Mouse (Mus musculus) embryonic facial prominence, embryonic 13.5 days (tissue): Measurements from ENCODE around the gene Ap5z1. TPM values are rescaled to one million over a fixed set of nuclear protein-coding genes. Genes with fewer than 3 reads are reported as not detected.

ENCODE experiments used
- ATAC-seq: fragments of 200-750 bp; cut with Nextera tagmentation; 2 replicates; pipeline ENCODE4 v1.8.0; 2017; ENCODE audit warnings: low read depth; ENCODE audit not compliant: insufficient number of reproducible peaks, insufficient read depth, low FRiP score, low TSS enrichment
- H3K27ac ChIP-seq: fragments of 300-500 bp; sonication (generic); 2 replicates; pipeline ENCODE4 v1.5.1; 2015; ENCODE audit warnings: moderate library complexity, mild to moderate bottlenecking, inconsistent platforms
- H3K27me3 ChIP-seq: fragments of 300-500 bp; sonication (generic); 2 replicates; pipeline ENCODE4 v1.6.1; 2015; ENCODE audit warnings: mild to moderate bottlenecking, inconsistent platforms
- H3K36me3 ChIP-seq: fragments of 300-500 bp; sonication (generic); 2 replicates; pipeline ENCODE4 v1.6.1; 2015; ENCODE audit warnings: mild to moderate bottlenecking, inconsistent platforms
- H3K4me1 ChIP-seq: fragments of 300-500 bp; sonication (generic); 2 replicates; pipeline ENCODE4 v1.6.1; 2015; ENCODE audit warnings: inconsistent platforms
- H3K4me2 ChIP-seq: fragments of 300-500 bp; sonication (generic); 2 replicates; pipeline ENCODE4 v1.6.1; 2015; ENCODE audit warnings: moderate library complexity, mild to moderate bottlenecking, inconsistent platforms
- H3K4me3 ChIP-seq: fragments of 300-500 bp; sonication (generic); 2 replicates; pipeline ENCODE4 v1.5.1; 2015; ENCODE audit warnings: mild to moderate bottlenecking, inconsistent platforms
- H3K9ac ChIP-seq: fragments of 300-500 bp; sonication (generic); 2 replicates; pipeline ENCODE4 v1.6.1; 2015; ENCODE audit warnings: mild to moderate bottlenecking, inconsistent platforms
- H3K9me3 ChIP-seq: fragments of 300-500 bp; sonication (generic); 2 replicates; pipeline ENCODE4 v1.6.1; 2016; ENCODE audit warnings: inconsistent platforms
- WGBS: fragments of 180-500 bp; shearing (Covaris S2); methylation state at CpG from one replicate; pipeline ENCODE4 v1.1.7; 2015; ENCODE audit warnings: mixed read lengths; 5-methylcytosine and 5-hydroxymethylcytosine counted together
- polyA plus RNA-seq: library from polyadenylated mRNA; unstranded; fragments of >200 nt; fragmentation: Nextera tagmentation; extraction: Ambion mirVana; gene quantifications from 2 replicates; pipeline ENCODE4 v1.2.1, GENCODE M21; 2015

Gene Ap5z1
- polyA plus RNA-seq, 1 experiment from 2014 or later, result 9.7 TPM

GRCm38 (mm10) chr5:142477346-142477745 is 13.6 kb downstream of the Ap5z1 start:
- H3K36me3 ChIP-seq, result peaks cover 6% of the 10 kb centered on the region; the same call in 1 of the 2 replicates
- H3K4me1 ChIP-seq, result peaks cover 25% of the 10 kb centered on the region
- H3K9me3 ChIP-seq, result no peaks in the 10 kb centered on the region
- H3K4me2 ChIP-seq, result no peak overlapping the region
- no peak overlapping the region for H3K27ac ChIP-seq
- no peak overlapping the region for H3K9ac ChIP-seq
- no peak overlapping the region for H3K4me3 ChIP-seq
- no peak for ATAC-seq
- no peaks in the 10 kb centered on the region for H3K27me3 ChIP-seq
- WGBS, result 91% methylated on average over 12 of the region's 12 CpGs

- Histone ChIP-seq H3K27ac (no peak overlapping the region), H3K27me3 (no peaks in the 10 kb centered on the region), H3K9ac (no peak overlapping the region), H3K36me3 (peaks cover 5% of the 10 kb centered on the region; the same call in 1 of the 2 replicates), H3K4me3 (no peak overlapping the region), H3K9me3 (no peaks in the 10 kb centered on the region), H3K4me1 (peaks cover 25% of the 10 kb centered on the region), H3K4me2 (no peak overlapping the region)
- ATAC-seq, result no peak
- WGBS, result 84% methylated on average over 5 of the region's 5 CpGs
Observed at GRCm38 (mm10) chr5:142477866-142478615, 14.3 kb downstream of the Ap5z1 start.

- H3K27me3 ChIP-seq, result no peaks in the 10 kb centered on the region
- H3K27ac ChIP-seq, result no peak overlapping the region
- H3K4me1 ChIP-seq, result peaks cover 25% of the 10 kb centered on the region
- peak; percentile 9; the same call in 1 of the 2 replicates for ATAC-seq
- peak overlapping the region; percentile 60 for H3K9ac ChIP-seq
- 27% methylated on average over 17 of the region's 17 CpGs for WGBS
- H3K36me3 ChIP-seq, result peaks cover 5% of the 10 kb centered on the region; the same call in 1 of the 2 replicates
- no peak overlapping the region for H3K4me3 ChIP-seq
- peak overlapping the region; percentile 49 for H3K4me2 ChIP-seq
- H3K9me3 ChIP-seq, result no peaks in the 10 kb centered on the region
Observed at GRCm38 (mm10) chr5:142478829-142479435, 15.2 kb downstream of the Ap5z1 start.

- Histone ChIP-seq H3K36me3 (peaks cover under 1% of the 10 kb centered on the region; the same call in 1 of the 2 replicates), H3K4me3 (no peak overlapping the region), H3K4me2 (no peak overlapping the region), H3K4me1 (peaks cover 25% of the 10 kb centered on the region), H3K27ac (no peak overlapping the region), H3K9ac (no peak overlapping the region), H3K9me3 (no peaks in the 10 kb centered on the region), H3K27me3 (no peaks in the 10 kb centered on the region)
- ATAC-seq, result no peak
- 62% methylated on average over 2 of the region's 2 CpGs for WGBS
Observed at GRCm38 (mm10) chr5:142482512-142482911, 18.8 kb downstream of the Ap5z1 start.

GRCm38 (mm10) chr5:142483581-142483980 is 19.8 kb downstream of the Ap5z1 start:
- peaks cover 25% of the 10 kb centered on the region for H3K4me1 ChIP-seq
- WGBS, result 86% methylated on average over 5 of the region's 5 CpGs
- no peak overlapping the region for H3K4me2 ChIP-seq
- H3K36me3 ChIP-seq, result no peaks in the 10 kb centered on the region
- H3K9me3 ChIP-seq, result no peaks in the 10 kb centered on the region
- H3K9ac ChIP-seq, result no peak overlapping the region
- H3K4me3 ChIP-seq, result no peak overlapping the region
- H3K27ac ChIP-seq, result no peak overlapping the region
- H3K27me3 ChIP-seq, result no peaks in the 10 kb centered on the region
- ATAC-seq, result no peak

- H3K36me3 ChIP-seq, result no peaks in the 10 kb centered on the region
Observed at GRCm38 (mm10) chr5:142486654-142487053, 22.9 kb downstream of the Ap5z1 start.

GRCm38 (mm10) chr5:142489955-142490707 is 26.4 kb downstream of the Ap5z1 start:
- no peak for ATAC-seq
- H3K4me1 ChIP-seq, result peaks cover 6% of the 10 kb centered on the region
- no peaks in the 10 kb centered on the region for H3K9me3 ChIP-seq
- H3K27me3 ChIP-seq, result no peaks in the 10 kb centered on the region
- no peak overlapping the region for H3K27ac ChIP-seq
- H3K36me3 ChIP-seq, result peaks cover 3% of the 10 kb centered on the region; the same call in 1 of the 2 replicates
- H3K4me2 ChIP-seq, result no peak overlapping the region
- no peak overlapping the region for H3K9ac ChIP-seq
- WGBS, result 69% methylated on average over 9 of the region's 9 CpGs
- no peak overlapping the region for H3K4me3 ChIP-seq

More at GRCm38 (mm10) chr5:142486654-142487053, 22.9 kb downstream of the Ap5z1 start:
- no peaks in the 10 kb centered on the region for H3K9me3 ChIP-seq
- H3K4me3 ChIP-seq, result no peak overlapping the region
- ATAC-seq, result no peak
- WGBS, result 62% methylated on average over 9 of the region's 9 CpGs
- peaks cover 6% of the 10 kb centered on the region for H3K4me1 ChIP-seq
- H3K27ac ChIP-seq, result no peak overlapping the region
- no peaks in the 10 kb centered on the region for H3K27me3 ChIP-seq
- no peak overlapping the region for H3K4me2 ChIP-seq
- H3K9ac ChIP-seq, result no peak overlapping the region

GRCm38 (mm10) chr5:142493307-142493706 is 29.6 kb downstream of the Ap5z1 start:
- no peak overlapping the region for H3K9ac ChIP-seq
- WGBS, result 63% methylated on average over 3 of the region's 3 CpGs
- H3K4me2 ChIP-seq, result no peak overlapping the region

GRCm38 (mm10) chr5:142495321-142496096 is 31.8 kb downstream of the Ap5z1 start:
- Histone ChIP-seq H3K27me3 (no peaks in the 10 kb centered on the region), H3K36me3 (peaks cover 3% of the 10 kb centered on the region; the same call in 1 of the 2 replicates), H3K27ac (no peak overlapping the region), H3K4me3 (no peak overlapping the region), H3K9ac (no peak overlapping the region), H3K9me3 (no peaks in the 10 kb centered on the region), H3K4me2 (no peak overlapping the region), H3K4me1 (peaks cover 22% of the 10 kb centered on the region)
- 52% methylated on average over 14 of the region's 14 CpGs for WGBS
- no peak for ATAC-seq

More at GRCm38 (mm10) chr5:142493307-142493706, 29.6 kb downstream of the Ap5z1 start:
- Histone ChIP-seq H3K9me3 (no peaks in the 10 kb centered on the region), H3K27me3 (no peaks in the 10 kb centered on the region), H3K36me3 (peaks cover 3% of the 10 kb centered on the region; the same call in 1 of the 2 replicates), H3K4me1 (peaks cover 8% of the 10 kb centered on the region), H3K4me3 (no peak overlapping the region), H3K27ac (no peak overlapping the region)
- ATAC-seq, result no peak

GRCm38 (mm10) chr5:142498964-142499363 is 35.2 kb downstream of the Ap5z1 start:
- H3K4me1 ChIP-seq, result peaks cover 22% of the 10 kb centered on the region; the same call in 1 of the 2 replicates
- H3K27ac ChIP-seq, result no peak overlapping the region
- no peak overlapping the region for H3K9ac ChIP-seq
- no peaks in the 10 kb centered on the region for H3K27me3 ChIP-seq
- no peak overlapping the region for H3K4me3 ChIP-seq
- no peak overlapping the region for H3K4me2 ChIP-seq
- H3K36me3 ChIP-seq, result peaks cover under 1% of the 10 kb centered on the region; the same call in 1 of the 2 replicates
- WGBS, result 35% methylated on average over 3 of the region's 3 CpGs
- ATAC-seq, result no peak
- H3K9me3 ChIP-seq, result no peaks in the 10 kb centered on the region

GRCm38 (mm10) chr5:142500918-142501317 is 37.2 kb downstream of the Ap5z1 start:
- Histone ChIP-seq H3K4me3 (no peak overlapping the region), H3K9me3 (no peaks in the 10 kb centered on the region), H3K4me1 (peaks cover 18% of the 10 kb centered on the region; the same call in 1 of the 2 replicates), H3K27me3 (no peaks in the 10 kb centered on the region), H3K4me2 (no peak overlapping the region), H3K27ac (no peak overlapping the region), H3K9ac (no peak overlapping the region), H3K36me3 (no peaks in the 10 kb centered on the region)
- whole genome bisulfite sequencing, result 78% methylated on average over 10 of the region's 10 CpGs
- no peak for ATAC-seq
